Mouse (Mus musculus) B cell, adult 62 days (primary cell): Measurements from ENCODE around the gene Mterf4. TPM values are rescaled to one million over a fixed set of nuclear protein-coding genes. Genes with fewer than 3 reads are reported as not detected.

Experiments
- total RNA-seq: library from RNA; stranded (reverse); gene quantifications from 4 replicates; pipeline ENCODE4 v1.2.4, GENCODE M21; 2023

The Mterf4 gene
- 16.5 to 21.4 TPM (median 19.2 TPM) in 4 replicates for total RNA-seq

GRCm38 (mm10) chr1:93305581-93306337, at the start of gene Mterf4:
Gene Mterf4, minus strand, starts transcription at chr1:93305915.

DNA sequence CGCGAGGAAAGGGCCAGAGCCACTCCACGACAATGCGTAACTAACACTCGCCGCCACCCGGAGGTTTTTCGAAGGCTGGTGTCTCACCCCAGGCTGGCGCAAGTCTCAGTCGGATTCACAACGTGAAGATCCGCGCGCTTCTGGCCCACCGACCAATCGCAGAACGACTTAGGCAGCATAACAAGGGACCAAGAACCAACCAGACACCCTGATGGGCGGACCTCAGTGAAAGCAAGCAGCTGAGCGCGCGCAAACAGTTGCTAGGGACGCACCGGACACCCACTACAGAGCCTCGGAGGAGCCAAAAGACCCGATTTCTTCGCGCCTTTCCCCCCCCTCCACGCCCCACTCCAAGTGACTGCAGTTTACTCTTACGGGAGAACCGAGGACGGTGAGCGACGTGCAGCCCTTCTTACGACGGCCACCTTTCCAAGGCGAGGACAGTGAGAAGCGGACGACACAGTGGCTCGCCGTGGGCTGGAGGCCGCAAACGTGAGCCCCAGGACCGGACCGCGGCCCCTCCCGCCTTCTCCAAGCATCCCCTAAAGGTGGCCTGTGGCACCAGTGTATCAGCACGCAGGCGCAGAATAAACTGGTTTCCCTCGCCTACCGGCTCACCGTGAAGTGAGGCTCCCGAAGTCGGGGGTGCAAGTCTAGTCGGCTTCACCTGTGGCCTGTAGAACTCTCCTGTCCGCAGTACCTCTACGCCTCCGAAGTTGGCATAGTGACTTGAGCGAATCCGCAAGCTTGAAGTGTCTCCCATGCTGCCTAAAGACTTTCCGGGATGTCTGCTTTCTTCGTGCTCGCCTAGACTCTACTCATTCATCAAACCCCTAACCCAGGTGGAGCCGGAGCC, 37.2 kb upstream of the Mterf4 start, which contains the start of the genes Ppp1r7 and Pask:
Gene Ppp1r7, plus strand, starts transcription at position 207 of the 856 bp plus-strand sequence.
Gene Pask, minus strand, starts transcription at position 835 of the 856 bp plus-strand sequence.

Other genes starting within 250 kb of the Mterf4 start
- gene Kif1a, start 204.0 kb downstream of the Mterf4 start, total RNA-seq, result not detected in 4 replicates
- gene Agxt, start 170.7 kb downstream of the Mterf4 start, total RNA-seq, result not detected in 4 replicates
- gene 2310007B03Rik, start 145.0 kb downstream of the Mterf4 start, total RNA-seq, result not detected in 4 replicates
- gene Crocc2, start 137.2 kb downstream of the Mterf4 start, total RNA-seq, result not detected in 4 replicates
- gene Sned1, start 70.1 kb downstream of the Mterf4 start, total RNA-seq, result 0.43 to 2.4 TPM (median 1.1 TPM) in 4 replicates
- 27.4 to 33.4 TPM (median 29.0 TPM) in 4 replicates for gene Ppp1r7, start 36.9 kb upstream of the Mterf4 start, total RNA-seq
- gene Pask, start 37.6 kb upstream of the Mterf4 start, total RNA-seq, result 0.79 to 3.9 TPM (median 1.3 TPM) in 4 replicates
- gene Ano7, start 68.0 kb upstream of the Mterf4 start, total RNA-seq, result 0.18 to 1.1 TPM (median 0.88 TPM) in 4 replicates
- 119 to 141 TPM (median 126 TPM) in 4 replicates for gene Hdlbp, start 172.9 kb upstream of the Mterf4 start, total RNA-seq
- gene Farp2, start 206.2 kb upstream of the Mterf4 start, total RNA-seq, result 4.2 to 6.3 TPM (median 4.8 TPM) in 4 replicates